Mouse (Mus musculus) monocyte, adult 5-6 weeks (primary cell): ENCODE data around the gene Sbno2. TPM values are rescaled to one million over a fixed set of nuclear protein-coding genes. Genes with fewer than 3 reads are reported as not detected.
A peak's percentile ranks its signal among the peaks of the same experiment; 100 is the strongest.
"Not testable (repeated sequence)": the region's sequence is repeated elsewhere in the genome, so short reads cannot be mapped to it uniquely, and the experiment has no call there.

Experiments used
- ATAC-seq: fragments of 153-309, 156-312 bp; replicated peaks from 2 replicates; pipeline ENCODE4 v1.8.0; 2017; ENCODE audit warnings: mild to moderate bottlenecking; ENCODE audit not compliant: low TSS enrichment, insufficient number of reproducible peaks, severe bottlenecking, poor library complexity, low FRiP score
- total RNA-seq: library from RNA; stranded (forward); fragments of 200-1000, 200-491, 200-594 nt; gene quantifications from 3 replicates; pipeline ENCODE4 v1.2.3, GENCODE M21; 2017

The Sbno2 gene
- total RNA-seq, 1 experiment from 2014 or later = 50.6 TPM

DNA sequence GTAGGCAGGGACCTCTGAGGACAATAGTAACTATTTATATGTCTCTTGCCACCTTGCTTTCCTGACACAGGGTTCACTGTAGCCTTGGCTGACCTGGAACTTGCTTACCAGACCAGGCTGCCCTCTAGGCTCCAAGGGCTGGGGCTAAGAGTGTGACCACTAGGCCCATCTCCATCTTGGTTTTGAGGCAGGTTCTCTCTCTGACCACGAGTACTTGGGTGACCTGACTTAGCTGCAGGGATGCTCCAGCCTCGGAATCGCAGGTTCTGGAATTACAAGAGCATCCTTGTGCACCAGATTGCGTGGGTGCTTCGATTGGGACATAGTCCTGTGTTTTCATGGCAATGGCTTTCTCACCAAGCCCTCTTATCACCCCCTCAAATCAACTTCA, 53.0 kb downstream of the Sbno2 start:
- ATAC-seq = no peak

DNA sequence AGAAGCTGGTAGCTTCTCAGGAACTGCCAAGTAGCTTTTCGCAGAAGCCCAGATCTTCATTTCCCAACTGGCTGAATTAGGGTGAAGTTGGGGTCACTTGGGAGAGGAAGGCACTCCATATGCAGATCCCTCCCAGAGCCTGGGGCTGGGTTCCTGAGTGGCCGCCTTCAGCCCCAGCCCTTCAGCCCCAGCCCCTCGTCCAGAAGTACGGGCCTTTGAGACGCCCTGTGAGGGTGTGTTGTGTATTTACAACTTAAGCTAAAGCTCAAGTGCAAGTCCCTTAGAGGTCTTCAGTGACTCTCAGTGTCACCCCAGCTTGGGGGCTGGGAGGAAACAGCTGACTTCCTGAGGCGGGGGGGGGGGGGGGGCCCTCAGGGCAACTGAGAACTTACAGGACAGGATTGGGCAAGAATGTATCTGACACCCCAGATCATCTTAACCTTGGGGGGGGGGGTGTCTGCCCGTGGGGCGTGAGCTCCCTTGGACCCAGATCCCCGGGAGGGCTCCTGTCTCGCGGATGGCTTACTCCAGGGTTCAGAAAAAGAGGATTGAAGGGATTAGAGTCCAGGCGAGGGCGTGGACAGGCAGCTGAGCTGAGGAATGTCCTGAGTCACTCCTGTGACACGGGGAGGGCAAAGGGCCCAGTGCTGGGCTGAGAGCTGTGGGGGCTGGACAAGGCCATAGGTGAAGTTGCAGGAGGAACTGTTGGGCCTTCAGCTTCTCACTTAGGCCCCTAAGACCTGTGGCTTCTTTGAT, 53.6 kb downstream of the Sbno2 start:
- ATAC-seq = peak; percentile 21

GRCm38 (mm10) chr10:80050885-80051617, 54.3 kb downstream of the Sbno2 start:
- ATAC-seq = no peak

GRCm38 (mm10) chr10:80050244-80050643, 55.1 kb downstream of the Sbno2 start:
- ATAC-seq = no peak

DNA sequence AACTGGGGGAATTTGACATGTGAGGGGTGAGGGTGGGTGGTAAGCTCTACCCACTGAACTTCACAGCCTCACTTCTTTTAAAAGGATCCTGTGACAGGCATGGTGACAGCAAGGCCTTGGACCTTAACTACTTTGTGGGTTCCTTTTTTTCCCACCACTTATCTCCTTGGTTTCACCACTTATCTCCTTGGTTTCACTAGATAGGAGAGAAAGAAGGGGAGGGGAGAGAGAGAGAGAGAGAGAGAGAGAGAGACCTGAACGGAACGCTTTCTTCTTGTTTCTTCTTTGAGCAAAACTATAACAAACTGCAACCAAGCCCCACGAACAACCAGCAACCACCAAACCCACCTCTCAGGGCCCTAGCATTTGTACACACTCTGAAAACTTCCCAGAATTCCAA, 56.5 kb downstream of the Sbno2 start:
- ATAC-seq = no peak

- no peak for ATAC-seq
Observed at GRCm38 (mm10) chr10:80048396-80048795, 57.0 kb downstream of the Sbno2 start.

GRCm38 (mm10) chr10:80047041-80047565, 58.3 kb downstream of the Sbno2 start, which contains the start of gene Gpx4:
Gene Gpx4, plus strand, starts transcription at chr10:80047166.
- ATAC-seq = no peak

GRCm38 (mm10) chr10:80045766-80046165, 59.6 kb downstream of the Sbno2 start:
- ATAC-seq = no peak

DNA sequence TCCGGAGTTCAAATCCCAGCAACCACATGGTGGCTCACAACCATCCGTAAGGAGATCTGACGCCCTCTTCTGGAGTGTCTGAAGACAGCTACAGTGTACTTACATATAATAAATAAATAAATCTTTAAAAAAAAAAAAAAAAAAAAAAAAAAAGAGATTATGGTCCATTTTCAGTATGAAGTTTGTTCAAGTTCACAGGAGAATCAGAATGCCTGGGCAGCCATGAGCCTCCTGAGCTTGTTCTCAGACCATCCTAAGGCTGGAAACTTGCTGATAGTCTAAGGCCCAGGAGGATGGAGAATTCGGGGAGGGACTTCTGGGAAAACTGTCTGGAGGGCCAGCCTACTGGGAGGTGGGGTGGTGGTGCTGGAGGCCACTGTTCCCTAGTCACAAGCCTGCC, 60.0 kb downstream of the Sbno2 start:
- ATAC-seq = not testable (repeated sequence)

GRCm38 (mm10) chr10:80044087-80044486, 61.3 kb downstream of the Sbno2 start:
- ATAC-seq = no peak

GRCm38 (mm10) chr10:80041409-80042060, 63.8 kb downstream of the Sbno2 start:
- not testable (repeated sequence) for ATAC-seq

GRCm38 (mm10) chr10:80039559-80039979, 65.8 kb downstream of the Sbno2 start, which contains the start of gene Polr2e:
Gene Polr2e, minus strand, starts transcription at chr10:80039795.
- peak; percentile 87 for ATAC-seq

- ATAC-seq = no peak
Observed at GRCm38 (mm10) chr10:80036832-80037231, 68.5 kb downstream of the Sbno2 start.

- no peak for ATAC-seq
Observed at GRCm38 (mm10) chr10:80035686-80036085, 69.7 kb downstream of the Sbno2 start.

GRCm38 (mm10) chr10:80035148-80035547, 70.2 kb downstream of the Sbno2 start:
- no peak for ATAC-seq

DNA sequence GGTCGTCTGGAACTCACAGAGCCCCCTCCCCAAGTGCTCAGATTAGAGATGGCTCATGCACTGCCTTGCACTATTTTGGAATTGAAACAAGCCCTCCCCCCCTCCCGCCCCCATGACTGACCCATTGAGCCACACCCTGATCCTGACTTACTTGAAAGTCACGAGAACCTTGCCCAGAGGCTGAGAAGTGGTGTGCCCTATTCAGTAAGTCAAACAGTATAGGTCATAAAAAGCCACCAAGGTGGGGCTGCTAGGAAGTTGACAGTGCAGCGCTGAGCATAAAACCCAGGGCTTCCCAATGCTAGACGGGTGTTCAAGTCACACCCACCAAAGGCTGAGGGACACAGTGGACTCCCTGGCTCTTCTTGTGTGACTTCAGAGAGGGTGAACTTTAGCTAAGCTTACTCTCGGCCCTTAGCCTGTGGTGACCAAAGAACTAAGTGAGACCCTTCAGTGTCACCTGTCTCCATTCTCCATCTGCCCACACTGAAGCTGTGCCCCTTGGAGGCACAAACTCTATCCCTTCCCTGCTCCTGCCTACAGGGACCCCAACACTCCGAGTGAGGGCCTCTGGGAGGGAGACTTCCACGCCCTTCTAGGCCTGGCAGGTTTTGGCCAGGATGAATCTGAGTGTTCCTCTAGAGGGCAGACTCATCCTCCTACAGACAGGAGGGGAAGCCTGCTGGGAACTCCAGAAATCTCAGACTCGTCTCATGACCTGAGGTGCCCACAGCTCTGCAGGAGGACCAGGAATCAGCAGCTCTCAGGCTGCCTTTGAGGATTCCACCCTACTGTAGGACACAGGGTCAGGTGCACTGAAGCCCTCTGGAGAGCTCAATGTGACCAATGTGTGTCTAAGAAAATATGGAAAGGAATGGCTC, 71.6 kb downstream of the Sbno2 start:
- ATAC-seq = peak; percentile 55

GRCm38 (mm10) chr10:80032799-80033480, 72.4 kb downstream of the Sbno2 start:
- peak; percentile 59 for ATAC-seq

DNA sequence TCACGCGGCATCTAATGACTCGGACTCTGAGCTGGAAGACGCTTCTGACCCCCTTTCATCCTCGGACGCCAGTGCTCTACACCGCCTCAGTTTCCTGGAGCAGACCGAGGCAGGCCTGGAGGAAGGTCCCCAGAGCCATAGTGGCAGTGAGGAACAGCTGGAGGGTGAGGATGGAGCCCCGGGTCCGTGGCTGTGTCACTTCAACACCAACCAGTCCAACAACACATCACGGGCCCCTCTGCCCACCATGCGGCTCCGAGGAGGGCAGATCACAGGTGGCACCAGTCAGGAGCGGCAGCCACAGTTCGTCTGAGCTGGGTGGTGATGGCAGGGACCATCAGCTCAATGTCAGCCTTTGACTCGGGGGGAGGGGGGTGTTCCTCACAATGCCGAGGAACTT, 74.6 kb downstream of the Sbno2 start:
- ATAC-seq = no peak
